In the genomic region with DNA sequence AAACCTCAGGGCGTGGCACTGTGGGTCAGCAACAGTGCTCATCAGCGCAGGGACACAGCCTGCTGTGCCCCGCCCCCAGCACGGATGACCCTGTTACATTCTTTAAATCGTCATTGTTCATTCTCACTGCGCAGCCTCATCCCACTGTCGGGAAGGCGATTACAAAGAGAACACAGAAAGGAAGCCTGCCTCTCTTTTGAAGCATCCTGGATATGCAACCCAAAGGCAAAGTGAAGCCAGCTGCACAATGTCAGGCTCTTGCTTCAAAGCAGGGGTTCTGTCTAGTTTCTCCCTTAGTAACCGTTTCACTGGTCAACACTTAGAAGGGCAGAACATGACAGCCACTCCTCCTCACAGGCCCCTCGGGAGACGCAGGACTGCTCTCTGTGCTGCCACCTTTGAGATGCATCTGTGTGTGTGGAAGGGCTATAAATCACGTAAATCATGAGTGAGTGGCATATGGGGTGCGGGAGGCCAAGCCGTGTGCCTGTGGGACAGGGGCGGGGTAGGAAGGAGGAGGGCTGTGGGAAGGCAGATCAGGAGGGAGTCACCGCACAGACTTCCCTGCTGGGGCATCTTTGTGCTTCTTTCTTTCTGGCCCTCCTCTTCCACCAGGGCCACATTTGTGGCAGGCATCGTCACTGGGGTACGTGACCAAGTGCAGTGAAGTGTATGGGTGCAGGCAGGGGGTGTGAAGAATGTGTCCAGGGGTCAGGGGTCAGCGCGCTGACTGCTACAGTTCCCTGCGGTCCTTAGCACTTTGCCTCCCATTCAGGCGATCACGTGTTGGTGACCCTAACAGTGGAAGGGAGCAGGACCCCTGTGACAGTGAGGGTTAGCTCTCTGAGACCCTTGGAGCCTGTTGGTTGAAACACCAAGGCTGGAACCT, we compare ENCODE assay signal across 11 mouse cellular contexts.
DNase-seq lines count a peak whose midpoint lies in the region; ATAC-seq and TF ChIP-seq lines count a peak whose summit lies in the region.
"Had no signal": no experiment of that assay in that cellular context is flagged by ENCODE, and none has a peak within 500 bp of the region (broad histone marks: within the 10 kb centered on the region; RNA-seq: fewer than 3 reads in every experiment).

No protein-coding gene starts in this region.

- no peaks in the 10 kb centered on the region for H3K27me3 ChIP-seq in heart, embryonic 12.5 days (replicated peaks)
- H3K27me3 ChIP-seq in heart, adult 2 months (ENCODE audit: control insufficient read depth, insufficient read depth, low read length), result no peaks in the 10 kb centered on the region
- no peaks in the 10 kb centered on the region for H3K27me3 ChIP-seq in hindbrain, embryonic 12.5 days
- H3K27me3 ChIP-seq in midbrain, embryonic 15.5 days (replicated peaks), result no peaks in the 10 kb centered on the region

- no peaks in the 10 kb centered on the region for H3K9me3 ChIP-seq in heart, embryonic 12.5 days (replicated peaks)
- no peaks in the 10 kb centered on the region for H3K9me3 ChIP-seq in hindbrain, embryonic 12.5 days (replicated peaks)
- H3K9me3 ChIP-seq in midbrain, embryonic 15.5 days, result no peaks in the 10 kb centered on the region

- ATAC-seq in heart, embryonic 12.5 days (ENCODE audit: insufficient number of reproducible peaks, low FRiP score), result 0 out of 2 replicates have a peak, but pooled peaks have one; percentile 20
- peak; percentile 55 for ATAC-seq in hindbrain, embryonic 12.5 days (ENCODE audit: low FRiP score)
- 0 out of 2 replicates have a peak, but pooled peaks have one; percentile 15 for ATAC-seq in midbrain, embryonic 15.5 days (replicated peaks)

- 49% methylated on average over 23 of the region's 23 CpGs for WGBS in heart, embryonic 12.5 days
- WGBS in heart, adult 2 months, result 62% methylated on average over 23 of the region's 23 CpGs
- whole genome bisulfite sequencing in hindbrain, embryonic 12.5 days, result 26% methylated on average over 23 of the region's 23 CpGs
- WGBS in midbrain, embryonic 15.5 days, result 45% methylated on average over 23 of the region's 23 CpGs

- no peaks in the 10 kb centered on the region for H3K36me3 ChIP-seq in heart, embryonic 12.5 days
- H3K36me3 ChIP-seq in heart, adult 2 months (ENCODE audit: control insufficient read depth, insufficient read depth, low read length), result no peaks in the 10 kb centered on the region
- H3K36me3 ChIP-seq in hindbrain, embryonic 12.5 days, result no peaks in the 10 kb centered on the region
- H3K36me3 ChIP-seq in midbrain, embryonic 15.5 days (replicated peaks), result no peaks in the 10 kb centered on the region

- TF ChIP-seq CTCF in heart, adult 2 months (IDR thresholded peaks at IDR 0.05), result no peak

- peak overlapping the region; percentile 11; the same call in 1 of the 2 replicates for H3K4me2 ChIP-seq in heart, embryonic 12.5 days
- peak overlapping the region; percentile 40 for H3K4me2 ChIP-seq in hindbrain, embryonic 12.5 days (replicated peaks)
- H3K4me2 ChIP-seq in midbrain, embryonic 15.5 days, result peak overlapping the region; percentile 7

- peaks cover 40% of the 10 kb centered on the region for H3K4me1 ChIP-seq in heart, embryonic 12.5 days (replicated peaks)
- H3K4me1 ChIP-seq in heart, adult 2 months (ENCODE audit: control insufficient read depth, insufficient read depth, low read length), result no peaks in the 10 kb centered on the region; the same call in none of the 2 replicates
- peaks cover 35% of the 10 kb centered on the region for H3K4me1 ChIP-seq in hindbrain, embryonic 12.5 days
- H3K4me1 ChIP-seq in midbrain, embryonic 15.5 days, result peaks cover 25% of the 10 kb centered on the region

- DNase-seq in heart, adult 2 months, result no peak
- peak; percentile 43 for DNase-seq in R1 (ENCODE audit: low read depth, low spot score)
- no peak for DNase-seq in right cerebral cortex, postnatal 36 days (ENCODE audit: low spot score in 2 of 2)
- no peak for DNase-seq in frontal cortex, adult 2 months (ENCODE audit: extremely low spot score in 1 of 2, low spot score in 1 of 2)
- DNase-seq in ovary, adult 18-20 months (ENCODE audit: low spot score), result no peak
- DNase-seq: adrenal gland, adult 8-10 months; right cerebral cortex, adult 18-20 months had no signal

- TF ChIP-seq EP300 in heart, adult 2 months (IDR thresholded peaks at IDR 0.05; ENCODE audit: insufficient read depth, low read depth, low read length), result no peak

- no peak for TF ChIP-seq POLR2A in heart, adult 2 months (IDR thresholded peaks at IDR 0.05; ENCODE audit: insufficient read depth, low read depth, low read length)

- intact Hi-C loops in heart, adult 2 months (cut with DNase I), result no loop called here

- no peak overlapping the region for H3K4me3 ChIP-seq in heart, embryonic 12.5 days
- H3K4me3 ChIP-seq in heart, adult 2 months, result no peak overlapping the region
- H3K4me3 ChIP-seq in hindbrain, embryonic 12.5 days, result no peak overlapping the region
- no peak overlapping the region for H3K4me3 ChIP-seq in midbrain, embryonic 15.5 days

- H3K27ac ChIP-seq in heart, embryonic 12.5 days (ENCODE audit: poor library complexity, severe bottlenecking), result no peak overlapping the region
- no peak overlapping the region for H3K27ac ChIP-seq in heart, adult 2 months
- H3K27ac ChIP-seq in hindbrain, embryonic 12.5 days, result peak overlapping the region; percentile 57
- H3K27ac ChIP-seq in midbrain, embryonic 15.5 days, result peak overlapping the region; percentile 59
- H3K27ac ChIP-seq: liver, embryonic 14.5 days had no signal

- no peaks in the 10 kb centered on the region for H3K79me2 ChIP-seq in heart, adult 2 months (replicated peaks; ENCODE audit: control insufficient read depth, insufficient read depth, low read length)

- 0 out of 2 replicates have a peak overlapping the region, but pooled peaks have one; percentile 14 for H3K9ac ChIP-seq in heart, embryonic 12.5 days
- no peak overlapping the region for H3K9ac ChIP-seq in heart, adult 2 months (ENCODE audit: low read depth, low read length)
- H3K9ac ChIP-seq in hindbrain, embryonic 12.5 days, result peak overlapping the region; percentile 18; the same call in 1 of the 2 replicates
- H3K9ac ChIP-seq in midbrain, embryonic 15.5 days, result no peak overlapping the region
- H3K9ac ChIP-seq: liver, embryonic 14.5 days had no signal

Comparison
In these comparisons a context has a peak if more than half of its experiments do, and no peak if none do; other contexts are left out.
1. H3K9ac ChIP-seq: peak in heart, embryonic 12.5 days (single experiment) and hindbrain, embryonic 12.5 days (single experiment); none in heart, adult 2 months (single experiment) and midbrain, embryonic 15.5 days (single experiment).
2. H3K27ac ChIP-seq: peak in hindbrain, embryonic 12.5 days (single experiment) and midbrain, embryonic 15.5 days (single experiment); none in heart, embryonic 12.5 days (single experiment) and heart, adult 2 months (single experiment).
3. Peak in every context shown above with its lines, with median percentiles within 50 percentile points of each other: ATAC-seq and H3K4me2 ChIP-seq.